Mouse (Mus musculus) liver, embryonic 12.5 days (tissue): Measurements from ENCODE around the gene Tnxb. TPM values are rescaled to one million over a fixed set of nuclear protein-coding genes. Genes with fewer than 3 reads are reported as not detected.

Experiments used
- ATAC-seq: fragments of 200-750 bp; cut with Nextera tagmentation; 2 replicates; pipeline ENCODE4 v1.8.0; 2017; ENCODE audit warnings: moderate number of reproducible peaks, mild to moderate bottlenecking, moderate library complexity
- H3K27ac ChIP-seq: fragments of 300-500 bp; sonication (generic); 2 replicates; pipeline ENCODE4 v1.5.1; 2016; ENCODE audit warnings: mild to moderate bottlenecking
- H3K27me3 ChIP-seq: fragments of 300-500 bp; sonication (generic); replicated peaks from 2 replicates; pipeline ENCODE4 v1.6.1; 2016; ENCODE audit warnings: mild to moderate bottlenecking, moderate library complexity
- H3K36me3 ChIP-seq: fragments of 300-500 bp; sonication (generic); 2 replicates; pipeline ENCODE4 v1.6.1; 2016; ENCODE audit warnings: mild to moderate bottlenecking, moderate library complexity
- H3K4me1 ChIP-seq: fragments of 300-500 bp; sonication (generic); 2 replicates; pipeline ENCODE4 v1.6.1; 2016
- H3K4me2 ChIP-seq: fragments of 300-500 bp; sonication (generic); 2 replicates; pipeline ENCODE4 v1.6.1; 2016; ENCODE audit warnings: mild to moderate bottlenecking, moderate library complexity
- H3K4me3 ChIP-seq: fragments of 300-500 bp; sonication (generic); 2 replicates; pipeline ENCODE4 v1.5.1; 2016; ENCODE audit warnings: mild to moderate bottlenecking, moderate library complexity
- H3K9ac ChIP-seq: fragments of 300-500 bp; sonication (generic); 2 replicates; pipeline ENCODE4 v1.6.1; 2016; ENCODE audit warnings: mild to moderate bottlenecking, moderate library complexity
- H3K9me3 ChIP-seq: fragments of 300-500 bp; sonication (generic); replicated peaks from 2 replicates; pipeline ENCODE4 v1.6.1; 2016; ENCODE audit warnings: mild to moderate bottlenecking, moderate library complexity
- WGBS: fragments of 180-500 bp; shearing (Covaris S2); methylation state at CpG from one replicate; pipeline ENCODE4 v1.1.7; 2016; ENCODE audit not compliant: insufficient replicate concordance; 5-methylcytosine and 5-hydroxymethylcytosine counted together
- polyA plus RNA-seq: library from polyadenylated mRNA; unstranded; fragments of >200 nt; fragmentation: Nextera tagmentation; extraction: Ambion mirVana; gene quantifications from 2 replicates; pipeline ENCODE4 v1.2.1, GENCODE M21; 2016

The Tnxb gene
- polyA plus RNA-seq, 1 experiment from 2014 or later = 0.05 TPM

GRCm38 (mm10) chr17:34654392-34654791 is 15.9 kb upstream of the Tnxb start:
- Histone ChIP-seq H3K4me1 (peaks cover 8% of the 10 kb centered on the region; the same call in 1 of the 2 replicates), H3K9me3 (no peaks in the 10 kb centered on the region), H3K27ac (no peak overlapping the region), H3K36me3 (peaks cover 57% of the 10 kb centered on the region), H3K4me3 (no peak overlapping the region), H3K4me2 (no peak overlapping the region), H3K9ac (no peak overlapping the region), H3K27me3 (peaks cover 24% of the 10 kb centered on the region)
- ATAC-seq = no peak
- 83% methylated on average over 13 of the region's 13 CpGs for WGBS

GRCm38 (mm10) chr17:34655160-34655559 is 15.2 kb upstream of the Tnxb start:
- ATAC-seq = 0 out of 2 replicates have a peak, but pooled peaks have one; percentile 7
- Histone ChIP-seq H3K9me3 (no peaks in the 10 kb centered on the region), H3K27me3 (peaks cover 32% of the 10 kb centered on the region), H3K4me2 (no peak overlapping the region), H3K9ac (no peak overlapping the region), H3K27ac (no peak overlapping the region), H3K4me3 (no peak overlapping the region), H3K36me3 (peaks cover 49% of the 10 kb centered on the region), H3K4me1 (peaks cover 8% of the 10 kb centered on the region; the same call in 1 of the 2 replicates)
- WGBS = 60% methylated on average over 7 of the region's 7 CpGs

GRCm38 (mm10) chr17:34655581-34655991 is 14.7 kb upstream of the Tnxb start:
- Histone ChIP-seq H3K4me2 (no peak overlapping the region), H3K9ac (no peak overlapping the region), H3K27ac (no peak overlapping the region), H3K4me1 (peaks cover 11% of the 10 kb centered on the region; the same call in 1 of the 2 replicates), H3K27me3 (peaks cover 36% of the 10 kb centered on the region), H3K4me3 (no peak overlapping the region), H3K9me3 (no peaks in the 10 kb centered on the region), H3K36me3 (peaks cover 45% of the 10 kb centered on the region)
- 71% methylated on average over 4 of the region's 4 CpGs for WGBS
- peak; percentile 31; the same call in 1 of the 2 replicates for ATAC-seq

- no peak overlapping the region for H3K4me3 ChIP-seq
- H3K4me2 ChIP-seq = no peak overlapping the region
- H3K4me1 ChIP-seq = peaks cover 21% of the 10 kb centered on the region; the same call in 1 of the 2 replicates
- peaks cover 34% of the 10 kb centered on the region for H3K36me3 ChIP-seq
- WGBS = 56% methylated on average over 8 of the region's 8 CpGs
- H3K27ac ChIP-seq = no peak overlapping the region
- H3K9ac ChIP-seq = no peak overlapping the region
- no peak for ATAC-seq
- no peaks in the 10 kb centered on the region for H3K9me3 ChIP-seq
- peaks cover 47% of the 10 kb centered on the region for H3K27me3 ChIP-seq
Observed at GRCm38 (mm10) chr17:34656666-34657065, 13.7 kb upstream of the Tnxb start.

GRCm38 (mm10) chr17:34657271-34657670 is 13.1 kb upstream of the Tnxb start:
- no peak overlapping the region for H3K9ac ChIP-seq
- peaks cover 48% of the 10 kb centered on the region for H3K27me3 ChIP-seq
- no peak overlapping the region for H3K4me2 ChIP-seq
- no peaks in the 10 kb centered on the region for H3K9me3 ChIP-seq
- H3K27ac ChIP-seq = no peak overlapping the region
- 27% methylated on average over 2 of the region's 2 CpGs for WGBS
- no peak for ATAC-seq
- H3K4me3 ChIP-seq = no peak overlapping the region
- peaks cover 28% of the 10 kb centered on the region for H3K36me3 ChIP-seq
- H3K4me1 ChIP-seq = peaks cover 22% of the 10 kb centered on the region; the same call in 1 of the 2 replicates

GRCm38 (mm10) chr17:34658145-34658544 is 12.2 kb upstream of the Tnxb start:
- no peak overlapping the region for H3K4me3 ChIP-seq
- peaks cover 22% of the 10 kb centered on the region; the same call in 1 of the 2 replicates for H3K4me1 ChIP-seq
- no peak overlapping the region for H3K27ac ChIP-seq
- no peaks in the 10 kb centered on the region for H3K9me3 ChIP-seq
- 23% methylated on average over 2 of the region's 2 CpGs for WGBS
- H3K27me3 ChIP-seq = peaks cover 56% of the 10 kb centered on the region
- peaks cover 19% of the 10 kb centered on the region for H3K36me3 ChIP-seq
- no peak overlapping the region for H3K9ac ChIP-seq
- H3K4me2 ChIP-seq = no peak overlapping the region
- no peak for ATAC-seq

GRCm38 (mm10) chr17:34658591-34658990 is 11.7 kb upstream of the Tnxb start:
- Histone ChIP-seq H3K4me1 (peaks cover 22% of the 10 kb centered on the region; the same call in 1 of the 2 replicates), H3K27me3 (peaks cover 61% of the 10 kb centered on the region), H3K9ac (no peak overlapping the region; the same call in 1 of the 2 replicates), H3K4me3 (no peak overlapping the region), H3K27ac (no peak overlapping the region), H3K9me3 (no peaks in the 10 kb centered on the region), H3K36me3 (peaks cover 15% of the 10 kb centered on the region), H3K4me2 (no peak overlapping the region)
- WGBS = 58% methylated on average over 3 of the region's 3 CpGs
- no peak for ATAC-seq

GRCm38 (mm10) chr17:34659181-34659896 is 11.0 kb upstream of the Tnxb start:
- H3K36me3 ChIP-seq = peaks cover 7% of the 10 kb centered on the region; the same call in 1 of the 2 replicates
- WGBS = 37% methylated on average over 12 of the region's 12 CpGs
- peaks cover 22% of the 10 kb centered on the region; the same call in 1 of the 2 replicates for H3K4me1 ChIP-seq
- H3K27me3 ChIP-seq = peaks cover 66% of the 10 kb centered on the region
- ATAC-seq = no peak
- H3K9me3 ChIP-seq = no peaks in the 10 kb centered on the region
- H3K27ac ChIP-seq = no peak overlapping the region
- H3K9ac ChIP-seq = no peak overlapping the region
- H3K4me2 ChIP-seq = no peak overlapping the region
- no peak overlapping the region for H3K4me3 ChIP-seq

- H3K27me3 ChIP-seq = peaks cover 71% of the 10 kb centered on the region
- no peak overlapping the region for H3K4me2 ChIP-seq
- H3K36me3 ChIP-seq = 0 out of 2 replicates have a peak, but pooled peaks cover 3% of the 10 kb centered on the region
- WGBS = 49% methylated on average over 3 of the region's 3 CpGs
- peaks cover 22% of the 10 kb centered on the region; the same call in 1 of the 2 replicates for H3K4me1 ChIP-seq
- no peak for ATAC-seq
- no peak overlapping the region for H3K27ac ChIP-seq
- H3K4me3 ChIP-seq = no peak overlapping the region
- no peaks in the 10 kb centered on the region for H3K9me3 ChIP-seq
- H3K9ac ChIP-seq = no peak overlapping the region
Observed at GRCm38 (mm10) chr17:34659897-34660214, 10.5 kb upstream of the Tnxb start.

GRCm38 (mm10) chr17:34660259-34660820 is 10.0 kb upstream of the Tnxb start:
- no peak overlapping the region for H3K9ac ChIP-seq
- H3K9me3 ChIP-seq = no peaks in the 10 kb centered on the region
- no peaks in the 10 kb centered on the region for H3K36me3 ChIP-seq
- WGBS = 33% methylated on average over 10 of the region's 11 CpGs
- ATAC-seq = no peak
- H3K4me1 ChIP-seq = peaks cover 18% of the 10 kb centered on the region; the same call in 1 of the 2 replicates
- no peak overlapping the region for H3K4me3 ChIP-seq
- H3K27ac ChIP-seq = no peak overlapping the region
- peaks cover 76% of the 10 kb centered on the region for H3K27me3 ChIP-seq
- no peak overlapping the region for H3K4me2 ChIP-seq

GRCm38 (mm10) chr17:34661121-34661591 is 9.2 kb upstream of the Tnxb start:
- no peak overlapping the region for H3K9ac ChIP-seq
- no peak overlapping the region for H3K27ac ChIP-seq
- no peaks in the 10 kb centered on the region for H3K9me3 ChIP-seq
- peaks cover 14% of the 10 kb centered on the region; the same call in 1 of the 2 replicates for H3K4me1 ChIP-seq
- no peaks in the 10 kb centered on the region for H3K36me3 ChIP-seq
- H3K4me3 ChIP-seq = no peak overlapping the region
- 4% methylated on average over 19 of the region's 19 CpGs for WGBS
- H3K4me2 ChIP-seq = peak overlapping the region; percentile 12; the same call in 1 of the 2 replicates
- peaks cover 83% of the 10 kb centered on the region for H3K27me3 ChIP-seq
- no peak for ATAC-seq

- H3K27me3 ChIP-seq = peaks cover 78% of the 10 kb centered on the region
- H3K4me3 ChIP-seq = no peak overlapping the region
- 68% methylated on average over 1 of the region's 1 CpGs for WGBS
- no peak overlapping the region for H3K9ac ChIP-seq
- no peak overlapping the region for H3K4me2 ChIP-seq
- H3K36me3 ChIP-seq = no peaks in the 10 kb centered on the region
- no peak overlapping the region for H3K27ac ChIP-seq
- no peak for ATAC-seq
- no peaks in the 10 kb centered on the region for H3K9me3 ChIP-seq
- peaks cover 14% of the 10 kb centered on the region; the same call in 1 of the 2 replicates for H3K4me1 ChIP-seq
Observed at GRCm38 (mm10) chr17:34662468-34662867, 7.9 kb upstream of the Tnxb start.
